Mouse (Mus musculus): ENCODE results near the gene Gadl1. TPM values are rescaled to one million over a fixed set of nuclear protein-coding genes. Genes with fewer than 3 reads are reported as not detected.

Gene Gadl1
- polyA plus RNA-seq, 1 experiment from 2014 or later, result 0.50 TPM

GRCm38 (mm10) chr9:116083300-116083699 is 174.0 kb downstream of the Gadl1 start:
- 91% methylated on average over 5 of the region's 5 CpGs for WGBS
- Histone ChIP-seq H3K27ac (no peak overlapping the region), H3K36me3 (no peaks in the 10 kb centered on the region), H3K4me3 (replicated peaks) (no peak overlapping the region), H3K9me3 (no peaks in the 10 kb centered on the region), H3K4me2 (replicated peaks) (no peak overlapping the region), H3K4me1 (replicated peaks) (no peaks in the 10 kb centered on the region), H3K27me3 (replicated peaks) (no peaks in the 10 kb centered on the region), H3K9ac (no peak overlapping the region)
- no peak for ATAC-seq

DNA sequence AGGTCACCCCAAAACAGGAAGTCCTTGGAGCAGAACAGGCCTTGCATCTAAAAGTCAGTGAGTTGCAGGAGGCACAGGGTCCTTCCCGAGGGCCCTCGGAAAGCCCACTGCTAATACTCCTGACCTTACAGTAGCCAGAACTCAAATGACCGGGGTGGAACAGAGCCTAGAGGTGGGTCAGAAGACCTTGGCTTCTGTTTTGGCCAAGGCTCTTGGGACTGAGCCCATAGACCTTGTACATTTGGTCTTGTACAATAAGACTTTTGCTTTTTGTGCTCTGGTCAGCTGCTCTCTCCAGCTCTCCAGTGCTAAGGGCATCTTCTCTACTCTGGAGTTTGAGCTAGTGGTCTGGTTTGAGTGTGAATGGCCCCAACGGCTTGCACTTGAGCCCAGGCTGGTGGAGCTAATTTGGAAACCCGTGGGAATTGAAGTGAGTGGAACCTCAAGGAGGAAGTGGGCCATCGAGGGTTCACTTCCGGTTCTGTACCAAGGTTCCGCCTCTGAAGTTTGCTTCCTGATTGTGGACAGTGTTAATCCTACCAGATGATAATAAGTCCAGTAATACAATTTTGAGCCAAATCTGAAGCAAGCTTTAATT is 174.6 kb downstream of the Gadl1 start:
- no peak for ATAC-seq

DNA sequence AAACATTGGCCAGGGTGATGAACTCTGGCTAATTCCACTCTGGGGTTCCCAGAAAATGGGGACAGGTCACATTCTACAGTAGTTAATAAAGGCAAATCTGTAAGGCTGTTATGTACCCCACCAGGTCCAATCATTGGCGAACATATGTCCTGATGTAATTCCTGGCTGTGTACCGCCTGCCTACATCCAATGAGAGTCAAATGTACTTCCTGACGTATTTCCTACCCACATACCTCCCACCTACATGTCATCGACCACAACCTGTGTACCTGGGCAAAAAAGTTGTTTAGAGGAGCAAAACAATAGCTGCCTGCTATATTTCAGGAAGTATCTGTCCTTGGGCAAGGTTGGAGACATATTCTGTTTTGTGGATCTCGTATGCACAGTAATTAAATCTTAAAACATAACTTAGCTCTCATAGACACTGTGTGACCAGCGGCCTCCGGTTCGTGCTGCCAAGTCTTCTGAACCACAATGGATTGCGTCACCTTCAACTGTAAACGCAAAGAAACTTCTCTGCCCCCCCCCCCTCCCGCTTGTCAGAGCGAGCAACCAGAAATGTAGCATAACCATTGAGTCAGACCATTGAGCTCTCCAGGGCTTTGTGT is 175.2 kb downstream of the Gadl1 start:
- Histone ChIP-seq H3K4me1 (replicated peaks) (no peaks in the 10 kb centered on the region), H3K9ac (no peak overlapping the region), H3K9me3 (no peaks in the 10 kb centered on the region), H3K27ac (no peak overlapping the region), H3K4me2 (replicated peaks) (no peak overlapping the region), H3K4me3 (replicated peaks) (no peak overlapping the region), H3K27me3 (replicated peaks) (no peaks in the 10 kb centered on the region), H3K36me3 (no peaks in the 10 kb centered on the region)
- 81% methylated on average over 12 of the region's 12 CpGs for WGBS
- ATAC-seq, result no peak

More for the DNA sequence above, 174.6 kb downstream of the Gadl1 start:
- Histone ChIP-seq H3K4me3 (replicated peaks) (no peak overlapping the region), H3K9ac (no peak overlapping the region), H3K4me1 (replicated peaks) (no peaks in the 10 kb centered on the region), H3K27ac (no peak overlapping the region), H3K27me3 (replicated peaks) (no peaks in the 10 kb centered on the region), H3K4me2 (replicated peaks) (no peak overlapping the region), H3K9me3 (no peaks in the 10 kb centered on the region), H3K36me3 (no peaks in the 10 kb centered on the region)
- 88% methylated on average over 8 of the region's 8 CpGs for WGBS

GRCm38 (mm10) chr9:116085999-116086398 is 176.7 kb downstream of the Gadl1 start:
- no peak overlapping the region for H3K27ac ChIP-seq
- H3K27me3 ChIP-seq (replicated peaks), result no peaks in the 10 kb centered on the region
- H3K4me3 ChIP-seq (replicated peaks), result no peak overlapping the region
- H3K9me3 ChIP-seq, result no peaks in the 10 kb centered on the region
- ATAC-seq, result no peak
- H3K4me1 ChIP-seq (replicated peaks), result no peaks in the 10 kb centered on the region
- no peak overlapping the region for H3K4me2 ChIP-seq (replicated peaks)
- WGBS, result 77% methylated on average over 6 of the region's 6 CpGs
- H3K36me3 ChIP-seq, result peaks cover 5% of the 10 kb centered on the region; the same call in 1 of the 2 replicates
- H3K9ac ChIP-seq, result no peak overlapping the region

GRCm38 (mm10) chr9:116087263-116087662 is 178.0 kb downstream of the Gadl1 start:
- Histone ChIP-seq H3K27me3 (replicated peaks) (no peaks in the 10 kb centered on the region), H3K4me1 (replicated peaks) (no peaks in the 10 kb centered on the region), H3K36me3 (peaks cover 5% of the 10 kb centered on the region; the same call in 1 of the 2 replicates), H3K27ac (no peak overlapping the region), H3K9ac (no peak overlapping the region), H3K4me3 (replicated peaks) (no peak overlapping the region), H3K4me2 (replicated peaks) (no peak overlapping the region), H3K9me3 (no peaks in the 10 kb centered on the region)
- WGBS, result 86% methylated on average over 5 of the region's 5 CpGs
- ATAC-seq, result no peak

- H3K9me3 ChIP-seq, result no peaks in the 10 kb centered on the region
- no peak overlapping the region for H3K9ac ChIP-seq
- no peaks in the 10 kb centered on the region for H3K4me1 ChIP-seq (replicated peaks)
- no peak overlapping the region for H3K4me3 ChIP-seq (replicated peaks)
- 29% methylated on average over 5 of the region's 5 CpGs for WGBS
- H3K36me3 ChIP-seq, result peaks cover 5% of the 10 kb centered on the region
- H3K4me2 ChIP-seq (replicated peaks), result no peak overlapping the region
- H3K27me3 ChIP-seq (replicated peaks), result no peaks in the 10 kb centered on the region
- ATAC-seq, result no peak
- H3K27ac ChIP-seq, result no peak overlapping the region
These were observed 178.6 kb downstream of the Gadl1 start for GRCm38 (mm10) chr9:116087880-116088279.

- no peak overlapping the region for H3K27ac ChIP-seq
- no peaks in the 10 kb centered on the region for H3K4me1 ChIP-seq (replicated peaks)
- ATAC-seq, result no peak
- H3K9ac ChIP-seq, result no peak overlapping the region
- no peak overlapping the region for H3K4me2 ChIP-seq (replicated peaks)
- 90% methylated on average over 9 of the region's 9 CpGs for WGBS
- no peak overlapping the region for H3K4me3 ChIP-seq (replicated peaks)
- H3K36me3 ChIP-seq, result peaks cover 5% of the 10 kb centered on the region
- no peaks in the 10 kb centered on the region for H3K9me3 ChIP-seq
- H3K27me3 ChIP-seq (replicated peaks), result no peaks in the 10 kb centered on the region
These were observed 179.7 kb downstream of the Gadl1 start for GRCm38 (mm10) chr9:116088912-116089311.

DNA sequence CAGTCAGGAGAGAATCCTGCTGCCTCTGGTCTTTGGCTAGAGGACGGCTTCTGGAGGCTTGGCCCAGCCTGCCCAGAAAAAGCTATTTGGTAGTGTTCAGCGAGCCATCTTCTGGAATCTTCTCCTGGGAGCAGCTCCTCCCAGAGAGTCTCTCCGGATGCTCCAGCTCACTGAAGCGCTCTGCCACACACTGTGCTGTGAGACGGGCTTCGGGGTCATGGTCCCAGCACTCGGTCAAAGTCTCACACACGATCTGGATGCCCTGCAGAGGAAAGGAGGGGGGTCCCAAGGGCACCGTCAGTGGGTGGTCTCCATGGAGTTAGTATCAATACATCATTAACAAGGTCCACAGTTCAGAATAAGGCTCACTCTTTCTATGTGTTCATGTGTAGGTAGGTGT is 181.0 kb downstream of the Gadl1 start:
- Histone ChIP-seq H3K27ac (no peak overlapping the region), H3K9me3 (no peaks in the 10 kb centered on the region), H3K4me1 (replicated peaks) (no peaks in the 10 kb centered on the region), H3K9ac (no peak overlapping the region), H3K4me2 (replicated peaks) (no peak overlapping the region), H3K4me3 (replicated peaks) (no peak overlapping the region), H3K36me3 (peaks cover 5% of the 10 kb centered on the region), H3K27me3 (replicated peaks) (no peaks in the 10 kb centered on the region)
- WGBS, result 91% methylated on average over 9 of the region's 9 CpGs
- ATAC-seq, result no peak

DNA sequence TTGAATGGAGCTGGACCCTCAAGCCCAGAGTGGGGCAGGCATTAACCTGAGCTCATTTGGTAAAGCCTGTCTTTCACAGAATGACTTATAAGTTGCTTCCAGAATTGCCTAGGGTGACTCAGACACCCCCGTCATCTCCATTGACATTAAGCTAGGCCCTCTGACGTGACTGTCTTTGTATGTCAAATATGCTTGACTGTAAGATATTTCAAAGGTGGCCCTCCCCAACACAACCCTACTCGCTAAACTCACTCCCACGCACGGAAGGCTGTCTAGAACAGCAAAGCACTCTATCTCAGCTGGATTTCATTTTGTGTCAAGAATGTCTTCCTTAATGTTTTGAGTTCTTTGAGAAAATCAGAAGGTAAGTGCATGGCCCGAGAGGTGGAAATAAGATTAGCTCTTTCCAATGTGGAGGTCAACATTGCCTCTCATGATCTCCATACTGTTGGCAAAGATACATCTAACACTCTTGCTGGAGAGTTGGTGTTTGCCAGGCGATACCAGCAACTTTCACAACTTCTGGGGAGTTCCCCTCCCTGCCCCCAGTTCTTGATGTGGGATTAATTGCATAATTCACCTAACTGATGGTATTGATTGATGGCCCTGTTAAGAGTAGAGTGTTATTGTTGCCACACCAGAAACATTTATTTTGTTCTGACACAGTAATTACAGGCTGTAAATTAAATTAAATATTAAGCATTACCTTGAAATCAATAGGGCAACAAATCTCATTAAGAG is 182.0 kb downstream of the Gadl1 start:
- Histone ChIP-seq H3K36me3 (peaks cover 5% of the 10 kb centered on the region), H3K9ac (no peak overlapping the region), H3K4me1 (replicated peaks) (no peaks in the 10 kb centered on the region), H3K27ac (no peak overlapping the region), H3K4me2 (replicated peaks) (no peak overlapping the region), H3K9me3 (no peaks in the 10 kb centered on the region), H3K4me3 (replicated peaks) (no peak overlapping the region), H3K27me3 (replicated peaks) (no peaks in the 10 kb centered on the region)
- ATAC-seq, result no peak
- 84% methylated on average over 7 of the region's 7 CpGs for WGBS

GRCm38 (mm10) chr9:116091921-116092320 is 182.7 kb downstream of the Gadl1 start:
- whole genome bisulfite sequencing, result 33% methylated on average over 5 of the region's 5 CpGs
- Histone ChIP-seq H3K9me3 (no peaks in the 10 kb centered on the region), H3K4me3 (replicated peaks) (no peak overlapping the region), H3K4me2 (replicated peaks) (no peak overlapping the region), H3K27ac (peak overlapping the region; percentile 7; the same call in 1 of the 2 replicates), H3K4me1 (replicated peaks) (no peaks in the 10 kb centered on the region), H3K27me3 (replicated peaks) (no peaks in the 10 kb centered on the region), H3K9ac (no peak overlapping the region), H3K36me3 (peaks cover 5% of the 10 kb centered on the region)
- ATAC-seq, result 0 out of 2 replicates have a peak, but pooled peaks have one; percentile 39

DNA sequence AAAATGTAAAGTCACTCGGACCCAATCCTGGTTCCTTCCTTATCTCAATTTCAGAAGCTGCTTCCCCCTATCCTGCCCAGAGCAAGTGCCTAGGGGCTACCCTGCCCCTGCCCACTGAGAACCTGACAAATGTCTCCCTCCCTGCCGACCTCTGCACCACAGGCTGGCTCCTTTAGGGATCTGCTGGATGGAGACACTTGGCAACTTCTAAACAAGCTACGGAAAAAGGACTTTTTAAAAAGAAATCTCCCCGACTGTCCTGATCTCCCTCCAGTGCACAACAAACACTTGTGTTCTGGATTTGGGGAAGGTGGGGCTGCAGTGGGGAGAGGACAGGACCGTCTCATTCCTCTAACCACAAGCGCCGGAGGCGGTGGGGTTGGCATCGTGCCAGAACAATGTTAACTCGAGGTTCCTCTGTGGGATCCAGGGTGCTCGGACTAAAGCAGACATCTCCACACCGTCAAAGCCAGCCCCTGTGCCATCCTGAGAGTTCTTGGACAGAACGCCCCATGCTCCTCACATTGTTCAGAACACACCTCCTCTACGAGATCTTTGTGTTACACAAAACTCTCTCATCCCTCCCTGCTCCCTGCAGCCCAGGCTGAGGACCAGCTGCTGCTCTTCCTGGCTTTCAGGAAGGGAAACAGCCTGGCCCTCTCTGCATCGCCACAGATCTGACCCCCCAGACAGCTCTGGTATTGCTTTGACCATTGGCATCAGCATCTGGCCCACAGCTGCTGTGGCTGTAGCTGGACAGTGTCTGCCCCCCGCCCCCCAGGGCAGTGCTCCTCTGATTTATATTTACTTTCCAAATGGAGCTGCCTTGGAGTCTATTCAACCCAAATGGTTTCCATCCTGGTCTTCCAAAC is 189.7 kb downstream of the Gadl1 start:
- 41% methylated on average over 16 of the region's 16 CpGs for WGBS
- H3K4me2 ChIP-seq (replicated peaks), result no peak overlapping the region

GRCm38 (mm10) chr9:116099596-116099993 is 190.3 kb downstream of the Gadl1 start:
- Histone ChIP-seq H3K27ac (peak overlapping the region; percentile 75; the same call in 1 of the 2 replicates), H3K27me3 (replicated peaks) (no peaks in the 10 kb centered on the region), H3K4me2 (replicated peaks) (no peak overlapping the region), H3K4me3 (replicated peaks) (no peak overlapping the region), H3K9ac (no peak overlapping the region), H3K9me3 (no peaks in the 10 kb centered on the region), H3K36me3 (peaks cover 7% of the 10 kb centered on the region), H3K4me1 (replicated peaks) (peaks cover 14% of the 10 kb centered on the region)
- 71% methylated on average over 6 of the region's 6 CpGs for WGBS
- peak; percentile 58; the same call in 1 of the 2 replicates for ATAC-seq

More for the DNA sequence above, 189.7 kb downstream of the Gadl1 start:
- Histone ChIP-seq H3K4me1 (replicated peaks) (peaks cover 14% of the 10 kb centered on the region), H3K27me3 (replicated peaks) (no peaks in the 10 kb centered on the region), H3K9ac (0 out of 2 replicates have a peak overlapping the region, but pooled peaks have one; percentile 1), H3K4me3 (replicated peaks) (no peak overlapping the region), H3K36me3 (peaks cover 6% of the 10 kb centered on the region; the same call in 1 of the 2 replicates), H3K9me3 (no peaks in the 10 kb centered on the region), H3K27ac (peak overlapping the region; percentile 75)
- ATAC-seq, result peak; percentile 56

Measured in intestine, embryonic 15.5 days (tissue).